Mouse (Mus musculus) G1E (cell line): Measurements from ENCODE around the gene Arpp19. TPM values are rescaled to one million over a fixed set of nuclear protein-coding genes. Genes with fewer than 3 reads are reported as not detected.

Experiments
- ATAC-seq: 2 replicates; pipeline ENCODE4 v1.8.0; 2016; ENCODE audit warnings: mild to moderate bottlenecking; ENCODE audit not compliant: insufficient number of reproducible peaks, poor library complexity, low FRiP score, severe bottlenecking; ENCODE audit errors: extremely low read depth
- DNase-seq: peaks from one replicate; pipeline ENCODE4 v3.0.0; 2012; ENCODE audit warnings: low spot score
- H3K27me3 ChIP-seq: 2 replicates; pipeline ENCODE4 v1.6.1; 2012; ENCODE audit warnings: mild to moderate bottlenecking, low read length, inconsistent platforms; ENCODE audit not compliant: insufficient read depth
- H3K36me3 ChIP-seq: replicated peaks from 2 replicates; pipeline ENCODE3; 2012; ENCODE audit warnings: mild to moderate bottlenecking, inconsistent platforms
- H3K4me1 ChIP-seq: 2 replicates; pipeline ENCODE4 v1.6.1; 2012; ENCODE audit warnings: low read depth, low read length, inconsistent platforms, mixed read lengths; ENCODE audit not compliant: insufficient read depth
- H3K4me3 ChIP-seq: 2 replicates; pipeline ENCODE4 v1.5.1; 2012; ENCODE audit warnings: low read depth, mild to moderate bottlenecking, inconsistent platforms, low read length, moderate library complexity, mixed read lengths
- H3K9me3 ChIP-seq: replicated peaks from 2 replicates; pipeline ENCODE4 v1.6.1; 2012; ENCODE audit warnings: inconsistent platforms
- CTCF ChIP-seq: IDR thresholded peaks from 2 replicates; pipeline ENCODE4 v1.5.1; 2012; ENCODE audit warnings: low read depth, low read length, inconsistent platforms, mixed read lengths
- GATA1 ChIP-seq: IDR thresholded peaks from 2 replicates; pipeline ENCODE4 v1.6.1; 2012; ENCODE audit warnings: borderline replicate concordance, low read length, inconsistent platforms, mixed read lengths
- GATA2 ChIP-seq: IDR thresholded peaks from 2 replicates; pipeline ENCODE4 v1.6.1; 2012; ENCODE audit warnings: low read depth, low read length, inconsistent platforms, borderline replicate concordance
- POLR2AphosphoS5 ChIP-seq: IDR thresholded peaks from 2 replicates; pipeline ENCODE4 v1.6.1; 2012; ENCODE audit warnings: low read depth, low read length, inconsistent platforms; ENCODE audit not compliant: insufficient replicate concordance
- TAL1 ChIP-seq: conservative IDR thresholded peaks from 2 replicates; pipeline ENCODE4 v1.6.1; 2012; ENCODE audit warnings: low read depth, low read length, inconsistent platforms, mixed read lengths
- polyA plus RNA-seq: library from polyadenylated mRNA; stranded (reverse); fragments of >175 nt; gene quantifications from 2 replicates; pipeline ENCODE4 v1.2.3, GENCODE M21; 2012
- total RNA-seq, 2 experiments: library from RNA; stranded (forward) in 1 of 2; stranded (reverse) in 1 of 2; fragments of 200-1000 nt in 1 of 2; fragments of >200 nt in 1 of 2; fragmentation: Nextera tagmentation in 1 of 2; gene quantifications; 2 replicates each; pipeline ENCODE4 v1.2.3; 2014 to 2017

Gene Arpp19
- total and polyA plus RNA-seq, 3 experiments: 71.2 to 219 (median 76.8) TPM

GRCm38 (mm10) chr9:75047079-75047478, 9.7 kb downstream of the Arpp19 start:
- DNase-seq (no peak), ATAC-seq (no peak)
- H3K9me3 ChIP-seq: no peaks in the 10 kb centered on the region
- peaks cover 29% of the 10 kb centered on the region for H3K4me1 ChIP-seq
- peaks cover 59% of the 10 kb centered on the region for H3K36me3 ChIP-seq
- H3K4me3 ChIP-seq: no peak overlapping the region
- H3K27me3 ChIP-seq: no peaks in the 10 kb centered on the region
- TF ChIP-seq CTCF: no peak
- no peak for TF ChIP-seq TAL1
- no peak for TF ChIP-seq GATA2
- TF ChIP-seq GATA1: no peak
- TF ChIP-seq POLR2AphosphoS5: no peak

GRCm38 (mm10) chr9:75049100-75049499, 11.7 kb downstream of the Arpp19 start:
- no peak for DNase-seq
- peaks cover 26% of the 10 kb centered on the region for H3K4me1 ChIP-seq
- no peak overlapping the region for H3K4me3 ChIP-seq
- 0 out of 2 replicates have a peak, but pooled peaks have one; percentile 16 for ATAC-seq
- TF ChIP-seq GATA2 (no peak), POLR2AphosphoS5 (no peak), GATA1 (no peak), CTCF (no peak), TAL1 (no peak)
- no peaks in the 10 kb centered on the region for H3K9me3 ChIP-seq
- H3K36me3 ChIP-seq: peaks cover 50% of the 10 kb centered on the region
- H3K27me3 ChIP-seq: no peaks in the 10 kb centered on the region

- no peak for TF ChIP-seq POLR2AphosphoS5
- peak; percentile 71 for TF ChIP-seq CTCF
- no peak for TF ChIP-seq GATA1
- no peak overlapping the region for H3K4me3 ChIP-seq
- peaks cover 56% of the 10 kb centered on the region for H3K36me3 ChIP-seq
- no peaks in the 10 kb centered on the region for H3K9me3 ChIP-seq
- peak; percentile 15 for DNase-seq
- H3K27me3 ChIP-seq: no peaks in the 10 kb centered on the region
- peak; percentile 68 for ATAC-seq
- H3K4me1 ChIP-seq: peaks cover 21% of the 10 kb centered on the region
These were observed 12.6 kb downstream of the Arpp19 start for GRCm38 (mm10) chr9:75050003-75050402.

- ATAC-seq (no peak), DNase-seq (no peak)
- no peaks in the 10 kb centered on the region for H3K27me3 ChIP-seq
- TF ChIP-seq TAL1 (no peak), GATA1 (no peak), CTCF (no peak), GATA2 (no peak), POLR2AphosphoS5 (no peak)
- H3K36me3 ChIP-seq: peaks cover 54% of the 10 kb centered on the region
- H3K4me3 ChIP-seq: no peak overlapping the region
- H3K9me3 ChIP-seq: no peaks in the 10 kb centered on the region
- peaks cover 12% of the 10 kb centered on the region; the same call in 1 of the 2 replicates for H3K4me1 ChIP-seq
These were observed 14.4 kb downstream of the Arpp19 start for GRCm38 (mm10) chr9:75051841-75052240.

- Histone ChIP-seq H3K4me1 (no peaks in the 10 kb centered on the region), H3K27me3 (no peaks in the 10 kb centered on the region), H3K9me3 (no peaks in the 10 kb centered on the region), H3K36me3 (peaks cover 65% of the 10 kb centered on the region), H3K4me3 (no peak overlapping the region)
- no peak for TF ChIP-seq TAL1
- no peak for TF ChIP-seq CTCF
- TF ChIP-seq GATA2: no peak
- no peak for TF ChIP-seq GATA1
- no peak for TF ChIP-seq POLR2AphosphoS5
- ATAC-seq (no peak), DNase-seq (no peak)
These were observed 17.6 kb downstream of the Arpp19 start for GRCm38 (mm10) chr9:75055046-75055445.

GRCm38 (mm10) chr9:75064678-75065331, 27.4 kb downstream of the Arpp19 start:
- Histone ChIP-seq H3K27me3 (no peaks in the 10 kb centered on the region), H3K9me3 (no peaks in the 10 kb centered on the region), H3K4me3 (no peak overlapping the region), H3K4me1 (no peaks in the 10 kb centered on the region), H3K36me3 (peaks cover 26% of the 10 kb centered on the region)
- DNase-seq (no peak), ATAC-seq (no peak)
- TF ChIP-seq GATA1 (no peak), GATA2 (no peak), POLR2AphosphoS5 (no peak), TAL1 (no peak), CTCF (no peak)
